Mouse (Mus musculus): ENCODE data around the gene Cryzl1.

- TF ChIP-seq POLR2A (IDR thresholded peaks at IDR 0.05; ENCODE audit: control insufficient read depth, extremely low read depth, insufficient read depth, low read length, poor library complexity) = no peak
- TF ChIP-seq CTCF (IDR thresholded peaks at IDR 0.05; ENCODE audit: borderline replicate concordance, control insufficient read depth, extremely low read depth, insufficient read depth, low read length, poor library complexity) = no peak
These were observed 24.0 kb downstream of the Cryzl1 start for GRCm38 (mm10) chr16:91704603-91705340.

Data from thymus, adult 2 months (tissue).